Mouse (Mus musculus): ENCODE results near the gene Mysm1. TPM values are rescaled to one million over a fixed set of nuclear protein-coding genes. Genes with fewer than 3 reads are reported as not detected.

The Mysm1 gene
- polyA plus RNA-seq, 1 experiment from 2014 or later = 23.4 TPM

- 53% methylated on average over 6 of the region's 6 CpGs for WGBS
- Histone ChIP-seq H3K27ac (no peak overlapping the region), H3K36me3 (no peaks in the 10 kb centered on the region), H3K9ac (no peak overlapping the region), H3K4me2 (replicated peaks) (no peak overlapping the region), H3K4me1 (replicated peaks) (no peaks in the 10 kb centered on the region), H3K27me3 (replicated peaks) (no peaks in the 10 kb centered on the region), H3K4me3 (replicated peaks) (no peak overlapping the region), H3K9me3 (no peaks in the 10 kb centered on the region)
- peak; percentile 60 for ATAC-seq
Measured at GRCm38 (mm10) chr4:95005251-95005830, 26.4 kb upstream of the Mysm1 start.

GRCm38 (mm10) chr4:95001043-95001775 lies 22.3 kb upstream of the Mysm1 start:
- no peak overlapping the region for H3K27ac ChIP-seq
- H3K36me3 ChIP-seq = no peaks in the 10 kb centered on the region
- no peaks in the 10 kb centered on the region for H3K4me1 ChIP-seq (replicated peaks)
- H3K4me3 ChIP-seq (replicated peaks) = no peak overlapping the region
- 64% methylated on average over 6 of the region's 6 CpGs for WGBS
- no peak overlapping the region for H3K4me2 ChIP-seq (replicated peaks)
- no peaks in the 10 kb centered on the region for H3K27me3 ChIP-seq (replicated peaks)
- no peak for ATAC-seq
- no peak overlapping the region for H3K9ac ChIP-seq
- no peaks in the 10 kb centered on the region for H3K9me3 ChIP-seq

DNA sequence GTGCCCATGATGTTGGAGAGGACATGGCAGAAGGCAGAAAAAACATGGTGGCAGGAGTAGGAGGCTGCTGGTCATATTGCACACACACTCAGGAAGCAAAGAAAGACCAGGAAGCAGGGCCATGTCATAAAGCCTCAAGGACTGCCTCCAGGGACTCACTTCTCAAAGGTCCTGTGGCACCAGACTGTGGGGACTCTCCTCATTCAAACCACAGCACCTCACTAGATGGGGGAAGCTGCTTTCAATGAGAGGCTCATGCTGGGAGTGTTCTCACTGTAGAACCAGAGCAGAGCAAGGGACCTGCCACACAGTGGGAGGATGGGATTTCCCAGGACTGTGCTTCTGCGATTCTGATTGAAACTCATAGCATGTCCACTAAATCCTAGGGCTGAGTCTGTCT lies 21.2 kb upstream of the Mysm1 start:
- no peak overlapping the region for H3K27ac ChIP-seq
- H3K9ac ChIP-seq = no peak overlapping the region
- no peak overlapping the region for H3K4me3 ChIP-seq (replicated peaks)
- H3K36me3 ChIP-seq = no peaks in the 10 kb centered on the region
- no peaks in the 10 kb centered on the region for H3K9me3 ChIP-seq
- H3K27me3 ChIP-seq (replicated peaks) = no peaks in the 10 kb centered on the region
- no peak for ATAC-seq
- H3K4me1 ChIP-seq (replicated peaks) = no peaks in the 10 kb centered on the region
- no peak overlapping the region for H3K4me2 ChIP-seq (replicated peaks)
- WGBS = 83% methylated on average over 1 of the region's 1 CpGs

DNA sequence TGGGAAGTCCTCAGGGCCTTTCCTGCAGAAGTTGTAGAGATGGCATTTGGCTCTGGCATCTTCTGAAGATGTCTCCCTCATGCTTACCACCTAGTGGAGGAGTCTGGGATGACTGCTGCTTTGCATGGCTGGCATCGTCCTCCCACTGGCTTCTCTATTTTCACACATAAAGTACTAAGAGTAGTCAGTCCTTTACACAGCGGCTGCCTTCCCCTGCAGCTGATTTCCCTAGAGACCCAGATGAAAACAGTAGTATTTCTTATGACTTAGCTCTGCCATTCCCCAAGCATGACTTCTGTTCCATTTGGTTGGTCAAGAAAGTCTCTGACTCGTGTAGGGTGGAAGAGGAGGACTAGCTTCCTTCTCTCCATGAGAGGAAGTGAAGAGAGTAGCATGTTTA lies 20.3 kb upstream of the Mysm1 start:
- no peak for ATAC-seq
- H3K27ac ChIP-seq = no peak overlapping the region
- H3K27me3 ChIP-seq (replicated peaks) = no peaks in the 10 kb centered on the region
- H3K9ac ChIP-seq = no peak overlapping the region
- WGBS = 66% methylated on average over 3 of the region's 3 CpGs
- H3K4me1 ChIP-seq (replicated peaks) = no peaks in the 10 kb centered on the region
- H3K36me3 ChIP-seq = no peaks in the 10 kb centered on the region
- H3K9me3 ChIP-seq = no peaks in the 10 kb centered on the region
- no peak overlapping the region for H3K4me3 ChIP-seq (replicated peaks)
- H3K4me2 ChIP-seq (replicated peaks) = no peak overlapping the region

DNA sequence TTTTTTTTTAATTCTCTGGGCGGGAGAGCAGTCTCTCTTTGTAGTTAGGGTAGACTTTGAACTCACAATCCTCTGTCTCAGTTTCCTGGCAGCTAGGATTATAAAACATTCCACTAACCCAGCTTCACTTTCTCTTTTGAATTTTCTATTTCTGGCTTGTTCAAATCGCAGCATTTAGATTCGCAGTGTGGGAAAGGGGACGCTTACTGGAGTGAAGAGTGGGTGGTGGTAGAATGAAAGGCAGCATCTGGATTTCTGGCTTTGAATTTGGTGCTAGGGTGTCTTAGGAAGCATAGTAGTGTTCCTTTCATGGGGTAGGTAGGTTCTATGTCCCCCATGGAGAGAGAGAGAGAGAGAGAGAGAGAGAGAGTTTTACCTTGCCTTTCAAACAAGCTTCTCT lies 17.0 kb upstream of the Mysm1 start:
- WGBS = 83% methylated on average over 4 of the region's 4 CpGs
- Histone ChIP-seq H3K4me3 (replicated peaks) (no peak overlapping the region), H3K4me2 (replicated peaks) (no peak overlapping the region), H3K27me3 (replicated peaks) (no peaks in the 10 kb centered on the region), H3K36me3 (no peaks in the 10 kb centered on the region), H3K4me1 (replicated peaks) (no peaks in the 10 kb centered on the region), H3K9me3 (no peaks in the 10 kb centered on the region), H3K9ac (no peak overlapping the region), H3K27ac (no peak overlapping the region)
- ATAC-seq = no peak

DNA sequence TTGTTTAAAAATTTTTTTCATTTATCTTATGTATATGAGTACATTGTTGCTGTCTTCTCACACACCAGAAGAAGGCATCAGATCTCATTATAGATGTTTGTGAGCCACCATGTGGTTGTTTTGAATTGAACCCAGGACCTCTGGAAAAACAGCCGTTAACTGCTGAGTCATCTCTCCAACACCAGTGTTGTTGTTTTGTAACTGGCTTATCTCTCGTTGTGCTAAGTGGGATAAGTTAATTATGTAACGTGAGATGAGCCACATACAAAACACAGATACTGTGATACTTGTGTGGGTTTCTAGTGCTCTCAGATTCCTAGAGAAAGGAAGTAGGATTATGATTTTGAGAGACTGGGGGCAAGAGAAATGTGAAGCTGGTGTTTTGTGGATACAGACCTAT lies 11.3 kb upstream of the Mysm1 start:
- no peaks in the 10 kb centered on the region for H3K36me3 ChIP-seq
- H3K4me3 ChIP-seq (replicated peaks) = no peak overlapping the region
- 46% methylated on average over 3 of the region's 3 CpGs for WGBS
- H3K9me3 ChIP-seq = no peaks in the 10 kb centered on the region
- ATAC-seq = no peak
- no peak overlapping the region for H3K9ac ChIP-seq
- no peaks in the 10 kb centered on the region for H3K27me3 ChIP-seq (replicated peaks)
- H3K4me1 ChIP-seq (replicated peaks) = no peaks in the 10 kb centered on the region
- H3K4me2 ChIP-seq (replicated peaks) = no peak overlapping the region
- H3K27ac ChIP-seq = no peak overlapping the region

DNA sequence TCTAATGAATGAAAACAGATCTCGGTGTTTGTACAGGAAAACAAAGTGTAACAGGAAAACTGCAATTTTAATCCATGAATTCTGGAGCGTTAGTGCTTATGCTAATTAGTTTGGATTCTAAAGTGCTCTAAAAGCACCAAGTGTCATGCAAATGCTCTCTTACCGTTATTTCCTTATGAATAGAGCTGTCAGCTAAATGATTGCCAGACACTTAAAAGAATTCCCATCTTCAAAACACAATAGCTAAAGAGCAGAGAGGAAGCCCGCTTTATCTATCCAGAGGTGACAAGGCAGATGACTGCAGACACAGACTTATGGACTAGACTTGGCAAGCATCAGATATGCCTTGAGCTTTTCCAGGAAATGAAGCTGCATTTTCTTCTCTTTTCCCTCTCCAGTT lies 8.8 kb upstream of the Mysm1 start:
- 54% methylated on average over 4 of the region's 4 CpGs for WGBS
- H3K27ac ChIP-seq = no peak overlapping the region
- H3K4me1 ChIP-seq (replicated peaks) = no peaks in the 10 kb centered on the region
- no peaks in the 10 kb centered on the region for H3K9me3 ChIP-seq
- no peak overlapping the region for H3K9ac ChIP-seq
- H3K27me3 ChIP-seq (replicated peaks) = no peaks in the 10 kb centered on the region
- H3K4me2 ChIP-seq (replicated peaks) = no peak overlapping the region
- H3K36me3 ChIP-seq = no peaks in the 10 kb centered on the region
- ATAC-seq = no peak
- H3K4me3 ChIP-seq (replicated peaks) = no peak overlapping the region

GRCm38 (mm10) chr4:94979500-94979915 lies 608 bp upstream of the Mysm1 start:
- 0 out of 2 replicates have a peak, but pooled peaks have one; percentile 3 for ATAC-seq
- peak overlapping the region; percentile 92 for H3K9ac ChIP-seq
- H3K27me3 ChIP-seq (replicated peaks) = no peaks in the 10 kb centered on the region
- 39% methylated on average over 4 of the region's 4 CpGs for WGBS
- no peaks in the 10 kb centered on the region for H3K9me3 ChIP-seq
- H3K27ac ChIP-seq = peak overlapping the region; percentile 88
- H3K4me1 ChIP-seq (replicated peaks) = peaks cover 13% of the 10 kb centered on the region
- H3K4me3 ChIP-seq (replicated peaks) = peak overlapping the region; percentile 93
- no peaks in the 10 kb centered on the region for H3K36me3 ChIP-seq
- H3K4me2 ChIP-seq (replicated peaks) = peak overlapping the region; percentile 55

DNA sequence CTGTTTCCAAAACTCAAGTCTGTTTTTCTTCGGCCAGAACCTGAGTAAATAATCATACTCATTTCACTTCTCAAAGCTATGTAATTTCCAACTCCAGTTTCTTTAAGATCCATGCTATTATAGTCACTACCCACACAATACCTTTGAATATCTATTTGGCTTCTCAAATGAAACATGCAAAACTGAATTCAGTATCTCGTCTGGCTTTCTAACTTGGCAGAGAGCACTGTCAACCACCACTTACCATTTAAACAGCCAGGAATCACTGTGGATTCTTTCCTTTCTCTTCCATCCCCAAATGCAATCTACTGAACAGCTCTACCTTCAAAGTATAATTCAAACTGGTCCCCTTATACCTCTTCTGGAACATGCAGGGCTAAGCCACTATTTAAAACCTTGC lies 5.6 kb downstream of the Mysm1 start:
- Histone ChIP-seq H3K9ac (no peak overlapping the region), H3K9me3 (no peaks in the 10 kb centered on the region), H3K4me1 (replicated peaks) (peaks cover 11% of the 10 kb centered on the region), H3K4me2 (replicated peaks) (no peak overlapping the region), H3K36me3 (no peaks in the 10 kb centered on the region), H3K27ac (no peak overlapping the region), H3K4me3 (replicated peaks) (no peak overlapping the region), H3K27me3 (replicated peaks) (no peaks in the 10 kb centered on the region)
- 90% methylated on average over 2 of the region's 2 CpGs for WGBS
- no peak for ATAC-seq

- Histone ChIP-seq H3K27ac (no peak overlapping the region), H3K9ac (no peak overlapping the region), H3K4me2 (replicated peaks) (no peak overlapping the region), H3K27me3 (replicated peaks) (no peaks in the 10 kb centered on the region), H3K4me1 (replicated peaks) (no peaks in the 10 kb centered on the region), H3K36me3 (peaks cover 16% of the 10 kb centered on the region; the same call in 1 of the 2 replicates), H3K4me3 (replicated peaks) (no peak overlapping the region), H3K9me3 (no peaks in the 10 kb centered on the region)
- 81% methylated on average over 3 of the region's 3 CpGs for WGBS
- ATAC-seq = no peak
Measured at GRCm38 (mm10) chr4:94952773-94953172, 26.1 kb downstream of the Mysm1 start.

DNA sequence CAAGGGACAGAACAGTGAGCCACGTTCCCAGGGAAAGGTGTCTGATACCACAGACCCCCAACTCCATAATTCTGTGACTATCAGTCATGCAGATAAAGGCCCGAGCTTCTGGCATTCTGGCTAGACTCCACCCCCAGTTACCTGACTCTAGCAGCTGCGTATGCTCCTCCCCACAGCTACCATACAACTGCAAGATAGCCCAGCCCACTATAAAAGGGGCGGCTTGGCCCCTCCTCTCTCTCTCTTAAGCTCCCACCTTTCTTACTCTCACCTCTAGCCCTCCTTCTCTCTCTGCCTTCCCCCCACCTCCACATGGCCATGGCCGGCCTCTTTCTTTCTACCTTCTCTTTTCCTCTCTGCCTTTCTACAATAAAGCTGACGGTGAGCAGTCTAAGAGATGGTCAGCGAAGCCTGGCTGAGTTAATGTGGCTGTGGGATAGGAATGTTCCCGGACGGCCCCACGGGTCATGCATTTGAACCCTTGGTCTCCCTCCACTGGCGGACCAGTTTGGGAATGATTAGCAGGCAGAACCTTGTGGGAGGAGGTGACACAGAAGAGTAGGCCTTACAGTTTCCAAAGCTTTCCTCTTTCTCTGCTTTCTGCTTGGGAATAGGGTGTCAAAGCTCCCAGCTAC lies 37.6 kb downstream of the Mysm1 start:
- Histone ChIP-seq H3K4me3 (replicated peaks) (no peak overlapping the region), H3K27me3 (replicated peaks) (no peaks in the 10 kb centered on the region), H3K4me2 (replicated peaks) (no peak overlapping the region), H3K27ac (no peak overlapping the region), H3K9me3 (no peaks in the 10 kb centered on the region), H3K36me3 (0 out of 2 replicates have a peak, but pooled peaks cover 9% of the 10 kb centered on the region), H3K4me1 (replicated peaks) (no peaks in the 10 kb centered on the region), H3K9ac (no peak overlapping the region)
- no peak for ATAC-seq
- WGBS = 75% methylated on average over 11 of the region's 11 CpGs

GRCm38 (mm10) chr4:94928743-94929142 lies 50.2 kb downstream of the Mysm1 start, which contains the start of gene Eqtn:
TSS of gene Eqtn (minus strand) at chr4:94928843.
- Histone ChIP-seq H3K4me1 (replicated peaks) (no peaks in the 10 kb centered on the region), H3K9ac (no peak within 1 kb of the TSS), H3K27ac (no peak within 1 kb of the TSS), H3K9me3 (no peaks in the 10 kb centered on the region), H3K4me2 (replicated peaks) (no peak within 1 kb of the TSS), H3K36me3 (no peaks in the 10 kb centered on the region), H3K4me3 (replicated peaks) (no peak within 1 kb of the TSS), H3K27me3 (replicated peaks) (no peaks in the 10 kb centered on the region)
- ATAC-seq = no peak

DNA sequence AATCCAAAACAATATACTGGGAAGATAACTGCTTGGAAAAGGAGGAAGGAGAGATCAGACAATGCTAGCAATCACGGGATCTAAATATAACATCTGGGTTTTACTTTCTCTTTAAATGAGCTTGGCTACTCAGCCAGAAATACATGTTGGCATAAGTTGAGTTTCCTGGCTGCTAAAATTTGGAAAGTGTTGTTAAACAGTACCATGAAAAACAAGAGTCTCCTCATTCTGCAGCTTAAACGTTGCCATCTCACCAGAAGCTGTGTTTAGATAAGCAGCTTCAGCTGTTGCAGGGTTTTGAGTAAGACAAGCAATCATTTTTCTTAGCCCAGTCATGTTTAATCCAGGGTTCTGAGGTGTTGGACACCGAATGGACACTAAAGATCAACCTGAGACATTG lies 77.1 kb downstream of the Mysm1 start:
- no peak for ATAC-seq
- WGBS = 47% methylated on average over 3 of the region's 3 CpGs
- Histone ChIP-seq H3K4me3 (replicated peaks) (no peak overlapping the region), H3K27ac (no peak overlapping the region), H3K4me2 (replicated peaks) (no peak overlapping the region), H3K27me3 (replicated peaks) (no peaks in the 10 kb centered on the region), H3K9ac (no peak overlapping the region), H3K36me3 (no peaks in the 10 kb centered on the region), H3K4me1 (replicated peaks) (no peaks in the 10 kb centered on the region), H3K9me3 (no peaks in the 10 kb centered on the region)
